Mouse (Mus musculus) liver, embryonic 15.5 days (tissue): ENCODE results near the gene Vmn1r23. TPM values are rescaled to one million over a fixed set of nuclear protein-coding genes. Genes with fewer than 3 reads are reported as not detected.
"Not testable (repeated sequence)": the region's sequence is repeated elsewhere in the genome, so short reads cannot be mapped to it uniquely, and the experiment has no call there.

Experiments used
- ATAC-seq: fragments of 200-750 bp; cut with Nextera tagmentation; 2 replicates; pipeline ENCODE4 v1.8.0; 2017; ENCODE audit warnings: moderate number of reproducible peaks, mild to moderate bottlenecking, moderate library complexity; ENCODE audit not compliant: insufficient read depth
- H3K27ac ChIP-seq: fragments of 300-500 bp; sonication (generic); replicated peaks from 2 replicates; pipeline ENCODE4 v1.5.1; 2015; ENCODE audit warnings: mild to moderate bottlenecking, inconsistent platforms
- H3K27me3 ChIP-seq: fragments of 300-500 bp; sonication (generic); 2 replicates; pipeline ENCODE4 v1.6.1; 2015; ENCODE audit warnings: mild to moderate bottlenecking, inconsistent platforms
- H3K36me3 ChIP-seq: fragments of 300-500 bp; sonication (generic); replicated peaks from 2 replicates; pipeline ENCODE4 v1.6.1; 2015; ENCODE audit warnings: moderate library complexity, mild to moderate bottlenecking, inconsistent platforms
- H3K4me1 ChIP-seq: fragments of 300-500 bp; sonication (generic); replicated peaks from 2 replicates; pipeline ENCODE4 v1.6.1; 2015; ENCODE audit warnings: inconsistent platforms
- H3K4me2 ChIP-seq: fragments of 300-500 bp; sonication (generic); 2 replicates; pipeline ENCODE4 v1.6.1; 2015; ENCODE audit warnings: moderate library complexity, mild to moderate bottlenecking, inconsistent platforms
- H3K4me3 ChIP-seq: fragments of 300-500 bp; sonication (generic); replicated peaks from 2 replicates; pipeline ENCODE4 v1.5.1; 2015; ENCODE audit warnings: mild to moderate bottlenecking, inconsistent platforms
- H3K9ac ChIP-seq: fragments of 300-500 bp; sonication (generic); 2 replicates; pipeline ENCODE4 v1.6.1; 2015; ENCODE audit warnings: moderate library complexity, mild to moderate bottlenecking, inconsistent platforms
- H3K9me3 ChIP-seq: fragments of 300-500 bp; sonication (generic); replicated peaks from 2 replicates; pipeline ENCODE4 v1.6.1; 2016; ENCODE audit warnings: inconsistent platforms
- WGBS: fragments of 180-500 bp; shearing (Covaris S2); methylation state at CpG from one replicate; pipeline ENCODE4 v1.1.7; 2015; ENCODE audit warnings: mixed read lengths; ENCODE audit not compliant: insufficient replicate concordance; 5-methylcytosine and 5-hydroxymethylcytosine counted together
- polyA plus RNA-seq: library from polyadenylated mRNA; unstranded; fragments of >200 nt; fragmentation: Nextera tagmentation; extraction: Ambion mirVana; gene quantifications from 2 replicates; pipeline ENCODE4 v1.2.1, GENCODE M21; 2015

Vmn1r23 gene
- polyA plus RNA-seq, result not detected in 2 replicates

- Histone ChIP-seq H3K4me1 (no peaks in the 10 kb centered on the region), H3K36me3 (no peaks in the 10 kb centered on the region), H3K4me2 (no peak within 1 kb of the TSS), H3K9ac (no peak within 1 kb of the TSS), H3K27ac (no peak within 1 kb of the TSS), H3K27me3 (no peaks in the 10 kb centered on the region), H3K9me3 (no peaks in the 10 kb centered on the region), H3K4me3 (no peak within 1 kb of the TSS)
- ATAC-seq, result no peak
- WGBS, result 71% methylated on average over 1 of the region's 1 CpGs
Measured at GRCm38 (mm10) chr6:57926738-57927137, at the start of gene Vmn1r23. Gene Vmn1r23 (minus strand): TSS chr6:57926838.

- 29% methylated on average over 1 of the region's 1 CpGs for WGBS
Measured at GRCm38 (mm10) chr6:57961403-57961802, 34.8 kb upstream of the Vmn1r23 start, which contains the start of gene Vmn1r24. Gene Vmn1r24 (minus strand): TSS chr6:57961503.

GRCm38 (mm10) chr6:57907928-57908327, 18.7 kb downstream of the Vmn1r23 start, which contains the start of gene Vmn1r22:
Gene Vmn1r22 (minus strand): TSS chr6:57908028.
- Histone ChIP-seq H3K9ac (no peak within 1 kb of the TSS), H3K36me3 (no peaks in the 10 kb centered on the region), H3K4me2 (no peak within 1 kb of the TSS), H3K27me3 (no peaks in the 10 kb centered on the region), H3K27ac (no peak within 1 kb of the TSS), H3K4me1 (no peaks in the 10 kb centered on the region), H3K9me3 (no peaks in the 10 kb centered on the region), H3K4me3 (no peak within 1 kb of the TSS)
- no peak for ATAC-seq
- 57% methylated on average over 1 of the region's 1 CpGs for WGBS

More at GRCm38 (mm10) chr6:57961403-57961802, 34.8 kb upstream of the Vmn1r23 start, which contains the start of gene Vmn1r24:
- not testable (repeated sequence) for H3K4me1 ChIP-seq, H3K27ac ChIP-seq, H3K4me2 ChIP-seq, H3K4me3 ChIP-seq, H3K27me3 ChIP-seq, ATAC-seq, H3K9ac ChIP-seq, H3K36me3 ChIP-seq, H3K9me3 ChIP-seq

Other genes starting within 250 kb of the Vmn1r23 start
- gene Pyurf, start 234.8 kb downstream of the Vmn1r23 start, polyA plus RNA-seq, result 6.7 and 6.8 TPM in 2 replicates
- gene Lancl2, start 224.3 kb downstream of the Vmn1r23 start, polyA plus RNA-seq, result 13.2 and 14.5 TPM in 2 replicates
- gene Vopp1, start 101.7 kb downstream of the Vmn1r23 start, polyA plus RNA-seq, result 56.8 and 62.9 TPM in 2 replicates
- gene Vmn1r21, start 76.5 kb downstream of the Vmn1r23 start, polyA plus RNA-seq, result not detected in 2 replicates
- not detected in 2 replicates for gene Vmn1r22, start 18.8 kb downstream of the Vmn1r23 start, polyA plus RNA-seq
- gene Vmn1r24, start 34.7 kb upstream of the Vmn1r23 start, polyA plus RNA-seq, result not detected in 2 replicates
- not detected in 2 replicates for gene Vmn1r25, start 54.0 kb upstream of the Vmn1r23 start, polyA plus RNA-seq
- gene Vmn1r26, start 88.3 kb upstream of the Vmn1r23 start, polyA plus RNA-seq, result not detected in 2 replicates